Mouse (Mus musculus): ENCODE data around the gene Peak1.

Gene Peak1

DNA sequence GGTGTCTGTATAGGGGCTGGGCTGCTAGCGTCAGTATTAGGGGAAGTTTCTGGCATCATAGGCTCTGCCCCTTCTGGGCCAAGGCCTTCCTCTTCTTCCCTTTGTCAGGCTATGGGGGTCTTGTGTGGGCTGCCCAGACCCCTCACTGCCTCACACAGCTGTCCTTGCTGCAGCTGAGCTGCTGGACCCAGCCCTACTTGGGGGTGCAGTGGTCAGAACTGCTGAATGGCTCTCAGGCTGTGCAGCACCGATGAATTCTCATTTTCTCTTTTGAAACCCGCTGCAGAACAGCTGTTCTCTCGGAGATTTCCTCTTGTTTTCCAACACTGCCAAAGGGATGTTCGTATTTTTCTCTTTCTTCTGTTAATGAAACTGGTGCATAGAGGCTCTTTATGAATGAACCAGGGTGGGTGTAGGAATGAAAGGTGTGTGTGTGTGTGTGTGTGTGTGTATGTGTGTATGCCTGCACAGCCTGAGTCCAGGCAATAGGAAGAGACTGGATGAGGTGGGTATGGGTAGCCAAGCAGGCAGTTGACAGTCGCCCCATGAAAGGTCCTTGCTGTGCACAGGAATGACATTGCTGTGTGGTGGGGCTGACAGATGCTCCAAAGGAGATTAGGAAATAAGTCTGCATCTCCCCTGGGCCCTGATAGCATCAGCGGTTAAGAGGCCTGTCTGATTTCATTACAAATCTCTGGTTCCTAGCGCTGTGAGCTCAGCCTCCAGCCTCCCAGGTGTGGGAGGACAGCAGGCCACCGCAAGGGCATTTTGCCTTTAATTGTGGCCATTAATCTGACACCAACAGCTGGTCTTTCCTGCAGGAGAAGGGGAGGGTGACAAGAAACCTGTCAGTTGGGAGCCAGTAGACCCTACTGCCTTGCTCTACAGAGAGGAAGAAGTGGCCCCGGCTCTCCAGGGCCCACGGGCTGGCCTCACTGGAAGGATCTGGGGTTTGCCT, 226.1 kb downstream of the Peak1 start:
- no peak for DNase-seq

DNA sequence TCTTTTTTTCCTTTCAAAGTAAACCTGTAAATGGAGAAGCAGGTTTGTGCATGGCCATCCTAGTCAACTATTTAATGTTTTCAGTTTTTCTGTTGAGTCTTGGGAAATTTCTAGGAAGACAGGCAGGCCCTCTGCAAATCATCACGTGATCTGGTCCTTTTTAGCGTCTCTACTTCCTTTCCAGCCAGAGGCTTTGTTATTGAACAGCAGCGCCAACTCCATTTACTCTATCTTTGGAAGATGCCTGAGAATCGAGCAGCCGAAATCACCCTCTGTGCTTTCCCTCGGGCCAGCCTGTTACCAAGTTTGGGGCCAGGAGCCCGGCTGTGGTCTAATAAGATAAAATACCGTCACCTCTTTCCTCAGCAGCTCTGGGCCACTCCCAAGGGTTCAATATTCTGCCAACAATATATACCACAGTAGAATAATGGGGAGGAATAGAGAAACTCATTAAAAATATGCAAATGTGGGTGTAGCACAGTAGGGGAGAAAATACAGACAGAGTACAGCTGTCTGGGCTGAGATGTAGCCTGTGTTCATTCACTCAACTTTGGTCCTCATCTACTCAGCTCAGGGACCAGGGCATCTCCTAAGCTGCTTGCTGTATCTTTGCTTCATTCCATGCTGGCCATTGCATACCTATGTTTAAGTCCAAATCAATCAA, 237.6 kb downstream of the Peak1 start:
- no peak for DNase-seq

- DNase-seq, result no peak
Observed at GRCm38 (mm10) chr9:56179416-56180117, 238.3 kb downstream of the Peak1 start.

GRCm38 (mm10) chr9:56177354-56177753, 240.5 kb downstream of the Peak1 start:
- DNase-seq, result no peak

DNA sequence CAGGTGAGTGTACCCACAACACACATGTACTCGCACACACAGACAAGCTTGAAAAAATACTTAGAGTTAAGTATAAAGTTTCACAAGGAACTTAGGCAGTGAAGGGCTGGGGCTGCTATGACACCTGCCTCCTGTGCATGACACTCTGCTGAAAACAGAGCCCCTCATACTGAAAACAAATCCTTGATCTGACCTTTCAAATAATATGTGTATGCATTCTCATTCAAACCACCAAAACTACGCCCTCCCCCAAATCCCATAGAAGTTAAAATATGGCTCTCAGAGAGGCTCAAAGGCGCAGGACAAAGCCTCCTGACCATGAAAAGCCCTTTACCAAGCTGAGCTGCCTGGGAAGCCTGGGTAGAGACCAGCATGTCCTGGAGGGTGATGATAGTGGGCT, 242.6 kb downstream of the Peak1 start:
- DNase-seq, result no peak

- DNase-seq, result no peak
Observed at GRCm38 (mm10) chr9:56167690-56168089, 250.2 kb downstream of the Peak1 start.

GRCm38 (mm10) chr9:56166161-56166560, 251.7 kb downstream of the Peak1 start:
- DNase-seq, result no peak

- DNase-seq, result no peak
Observed at GRCm38 (mm10) chr9:56165377-56165776, 252.5 kb downstream of the Peak1 start, which contains the start of gene Tspan3. Gene Tspan3 (minus strand): TSS chr9:56165477.

- peak; percentile 87 for DNase-seq
Observed at GRCm38 (mm10) chr9:56160341-56161141, 257.3 kb downstream of the Peak1 start.

DNA sequence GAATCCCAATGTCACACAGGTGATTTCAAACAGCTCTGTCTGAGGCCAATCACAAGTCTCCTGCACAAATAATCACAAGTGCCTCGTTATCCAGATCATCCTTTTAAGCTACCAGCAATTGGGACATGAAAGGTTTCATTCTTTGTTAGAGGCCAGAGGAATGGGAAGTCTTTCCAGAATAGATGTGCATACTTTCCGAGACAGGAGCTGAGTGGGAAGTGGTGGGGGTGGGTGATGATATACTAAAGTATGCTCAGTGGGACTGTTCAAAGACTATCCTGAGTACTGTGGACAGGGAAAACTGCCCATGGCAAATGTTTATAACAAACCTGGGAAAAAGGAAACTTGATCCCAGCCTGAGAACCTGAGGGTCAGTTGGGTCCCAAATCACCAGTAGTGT, 258.4 kb downstream of the Peak1 start:
- no peak for DNase-seq

GRCm38 (mm10) chr9:56158077-56158476, 259.8 kb downstream of the Peak1 start:
- DNase-seq, result no peak

- no peak for DNase-seq
Observed at GRCm38 (mm10) chr9:56154572-56154971, 263.3 kb downstream of the Peak1 start.

DNA sequence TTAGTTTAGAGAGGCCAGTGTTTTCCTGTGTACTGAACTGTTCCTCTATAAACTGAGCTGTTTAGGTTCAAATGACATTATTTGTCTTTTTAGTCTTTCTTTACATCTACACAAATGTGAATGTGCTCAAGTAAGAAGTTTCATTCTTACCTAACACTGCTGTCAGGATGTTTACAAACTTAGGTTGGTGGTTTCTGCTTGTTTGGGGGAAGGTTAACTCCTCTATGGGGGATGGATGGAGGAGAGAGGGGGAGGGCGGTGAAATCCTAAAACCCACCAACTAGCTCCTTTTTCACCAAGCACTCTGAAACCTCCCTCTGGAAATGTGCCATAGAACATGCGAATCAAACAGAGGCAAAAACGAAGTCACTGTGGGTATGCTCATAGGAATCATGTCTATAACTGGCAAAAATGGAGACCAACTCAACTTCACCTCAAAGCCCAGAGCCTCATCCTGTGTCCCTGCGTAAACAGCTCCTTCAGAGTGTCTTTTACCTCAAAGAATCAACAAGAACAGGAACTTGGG, 265.3 kb downstream of the Peak1 start:
- no peak for DNase-seq

- peak; percentile 50 for DNase-seq
Observed at GRCm38 (mm10) chr9:56151745-56152481, 266.0 kb downstream of the Peak1 start.

All from cerebellum, adult 9-10 months (tissue).